Mouse (Mus musculus): ENCODE measurements around the gene 9030612E09Rik. TPM values are rescaled to one million over a fixed set of nuclear protein-coding genes. Genes with fewer than 3 reads are reported as not detected.
A peak's percentile ranks its signal among the peaks of the same experiment; 100 is the strongest.

Gene 9030612E09Rik
- total RNA-seq, 2 experiments from 2014 or later = 1.5 to 1.7 TPM

DNA sequence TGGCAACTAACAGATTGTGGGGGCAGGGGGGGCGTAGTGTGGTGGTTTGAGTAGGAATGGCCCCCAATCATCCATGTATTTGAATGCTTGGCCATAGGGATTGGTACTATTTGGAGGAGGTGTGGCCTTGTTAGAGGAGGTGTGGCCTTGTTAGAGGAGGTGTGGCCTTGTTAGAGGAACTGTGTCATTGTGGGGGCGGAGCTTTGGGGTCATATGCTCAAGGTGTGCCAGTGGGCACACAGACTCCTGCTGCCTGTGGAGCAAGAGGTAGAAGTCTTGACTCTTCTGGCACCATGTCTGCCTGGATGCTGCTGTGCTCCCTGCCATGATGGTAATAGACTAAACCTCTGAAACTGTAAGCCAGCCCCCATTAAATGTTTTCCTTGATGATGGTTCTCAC lies 25.7 kb downstream of the 9030612E09Rik start:
- DNase-seq (ENCODE audit: extremely low spot score in 1 of 2, low spot score in 1 of 2) = no peak

DNA sequence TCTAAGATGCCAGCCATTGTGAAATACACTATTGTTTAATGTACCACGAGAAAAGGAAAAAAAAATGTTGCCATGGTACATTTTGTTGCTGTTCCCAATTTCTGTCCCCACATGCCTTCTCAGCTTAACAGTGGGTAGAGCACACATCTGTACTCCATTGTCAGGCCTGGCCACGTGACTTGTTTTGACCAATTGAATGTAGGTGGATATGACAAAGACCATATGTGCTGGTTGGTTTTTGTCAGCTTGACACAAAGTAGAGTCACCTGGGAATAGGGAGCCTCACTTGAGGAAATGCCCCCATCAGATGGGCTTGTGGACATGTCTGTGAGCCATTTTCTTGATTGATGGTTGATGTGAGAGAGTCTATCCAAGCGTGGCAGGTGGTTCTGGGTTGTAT lies 29.4 kb downstream of the 9030612E09Rik start:
- no peak for DNase-seq (ENCODE audit: extremely low spot score in 1 of 2, low spot score in 1 of 2)

GRCm38 (mm10) chr10:43211866-43212265 lies 37.4 kb downstream of the 9030612E09Rik start:
- peak in 1 of 2 experiments; percentile 32 for DNase-seq (ENCODE audit: extremely low spot score in 1 of 2, low spot score in 1 of 2)

GRCm38 (mm10) chr10:43217361-43217900 lies 42.9 kb downstream of the 9030612E09Rik start:
- no peak for DNase-seq (ENCODE audit: extremely low spot score in 1 of 2, low spot score in 1 of 2)

- no peak for DNase-seq (ENCODE audit: extremely low spot score in 1 of 2, low spot score in 1 of 2)
Measured at GRCm38 (mm10) chr10:43220479-43220878, 46.0 kb downstream of the 9030612E09Rik start.

DNA sequence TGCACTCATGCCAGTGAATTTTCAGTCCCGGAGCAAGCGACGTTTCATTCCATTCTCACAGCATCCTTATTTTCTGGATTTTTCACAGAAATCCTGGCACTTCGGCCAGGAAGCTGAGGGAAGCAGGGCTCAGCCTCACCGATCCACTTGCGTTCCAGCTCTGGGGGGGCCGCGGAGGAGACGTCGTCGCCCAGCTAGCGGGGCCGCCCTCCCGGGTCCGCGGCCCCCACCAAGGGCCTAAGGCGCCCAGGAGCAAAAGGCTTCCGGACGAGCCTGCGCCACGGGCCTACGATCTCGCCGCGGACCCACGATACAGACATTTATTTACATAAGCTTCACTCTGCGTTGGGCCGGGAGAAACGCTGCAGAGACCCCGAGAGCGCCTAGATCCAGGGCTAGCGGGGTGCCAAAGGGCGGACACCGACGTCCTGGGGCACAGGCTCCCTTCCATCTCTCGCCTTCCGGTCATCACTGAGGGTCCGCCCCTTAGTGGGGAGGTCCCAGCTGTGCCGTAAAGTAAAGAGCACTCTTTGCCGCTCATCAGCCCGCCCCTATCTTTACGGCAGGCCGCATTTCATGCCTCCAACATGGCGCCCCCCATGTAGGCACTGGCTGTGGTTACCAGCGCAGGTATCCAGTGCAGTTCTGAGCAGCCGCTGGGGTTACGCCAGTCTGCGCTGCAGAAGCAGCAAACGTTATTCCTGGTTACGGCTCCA lies 46.6 kb downstream of the 9030612E09Rik start, which contains the start of gene Pdss2:
Gene Pdss2 (plus strand): TSS at position 577 of the 716 bp plus-strand sequence.
- peak; percentile 81 to 83 for DNase-seq (ENCODE audit: extremely low spot score in 1 of 2, low spot score in 1 of 2)

DNA sequence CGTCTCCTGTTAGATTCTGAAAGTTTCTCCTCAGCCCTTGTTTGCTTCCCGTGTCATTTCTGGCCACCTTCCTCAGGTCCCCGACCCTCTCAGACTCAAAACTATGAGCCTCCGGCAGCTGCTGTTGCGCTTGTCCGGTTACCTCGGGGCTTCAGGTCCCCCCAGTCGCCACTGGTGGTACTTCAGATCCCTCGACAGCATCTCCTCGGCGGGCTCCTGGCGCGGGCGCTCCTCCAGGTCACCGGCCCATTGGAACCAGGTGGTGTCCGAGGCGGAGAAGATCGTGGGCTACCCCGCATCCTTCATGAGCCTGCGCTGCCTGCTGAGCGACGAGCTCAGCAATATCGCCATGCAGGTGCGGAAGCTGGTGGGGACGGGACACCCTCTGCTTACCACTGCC lies 47.2 kb downstream of the 9030612E09Rik start:
- no peak for DNase-seq (ENCODE audit: extremely low spot score in 1 of 2, low spot score in 1 of 2)

DNA sequence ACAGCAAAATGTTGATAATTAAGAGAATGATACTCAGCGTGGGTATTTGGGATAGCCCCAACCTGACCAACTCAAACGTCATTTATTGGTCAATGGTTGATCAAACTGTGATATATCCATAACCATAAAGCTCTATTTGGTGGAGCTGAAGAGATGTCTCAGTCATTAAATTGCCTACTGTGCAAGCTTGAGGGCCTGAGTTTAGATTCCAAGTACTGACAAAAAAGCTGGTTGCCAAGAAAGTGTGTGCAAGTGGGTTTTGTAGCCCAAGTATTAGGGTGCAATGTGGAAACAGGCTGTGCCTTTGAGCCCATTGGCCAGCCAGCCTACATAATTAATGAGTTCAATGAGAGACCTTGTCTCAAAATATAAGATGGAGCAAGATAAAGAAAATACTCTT lies 48.9 kb downstream of the 9030612E09Rik start:
- no peak for DNase-seq (ENCODE audit: extremely low spot score in 1 of 2, low spot score in 1 of 2)

Other genes starting within 250 kb of the 9030612E09Rik start
- 10 to 100 TPM; 79.9 to 91.3 TPM for gene Sobp, start 174 bp upstream of the 9030612E09Rik start, total RNA-seq (2021)
- gene Pdss2, start 46.8 kb downstream of the 9030612E09Rik start, total RNA-seq (2021) = 10 to 100 TPM; 15.4 to 16.2 TPM

Measured in layer of hippocampus, postnatal 25 days (tissue).